Mouse (Mus musculus) bone marrow macrophage, adult 2 months (primary cell): ENCODE data around the gene Cyb561d2.

Source experiments
- CTCF ChIP-seq: IDR thresholded peaks from 2 replicates; pipeline ENCODE4 v1.5.1; 2012; ENCODE audit warnings: low read depth, mild to moderate bottlenecking, low read length, moderate library complexity
- POLR2A ChIP-seq: IDR thresholded peaks from 2 replicates; pipeline ENCODE4 v1.6.1; 2012; ENCODE audit warnings: mild to moderate bottlenecking, low read depth, low read length, borderline replicate concordance

DNA sequence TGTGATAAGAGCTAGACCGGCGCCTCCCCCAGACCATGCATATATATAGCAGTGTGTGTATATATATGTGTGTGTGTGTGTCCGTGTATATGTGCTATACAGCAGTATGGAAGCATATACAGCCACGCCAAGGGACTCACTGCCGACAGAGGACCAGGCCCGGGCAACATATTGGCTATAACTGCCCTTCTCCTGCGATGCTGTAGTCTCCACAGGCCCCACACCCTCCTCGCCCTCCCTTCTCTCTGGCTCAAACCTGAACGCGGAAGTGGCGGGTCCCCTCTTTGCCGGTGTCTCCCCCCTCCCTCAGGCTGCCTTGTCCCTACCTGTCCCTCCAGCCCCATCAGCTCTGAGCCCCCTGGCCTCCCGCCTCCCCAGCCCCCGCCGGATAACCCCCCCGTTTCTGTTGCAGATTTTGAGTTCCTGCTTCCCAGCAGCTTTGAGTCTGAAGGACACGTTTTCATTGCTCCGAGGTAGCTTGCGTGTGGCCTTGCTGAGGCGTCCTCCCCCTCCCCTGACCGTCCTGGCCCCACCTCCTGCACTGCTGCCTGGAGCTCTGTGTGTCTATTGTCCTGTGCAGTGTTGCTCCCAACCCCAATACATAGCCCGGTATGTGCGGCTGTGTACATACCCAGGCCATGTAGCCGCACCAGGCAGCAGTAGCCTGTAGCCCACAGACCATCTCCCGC is 20.1 kb downstream of the Cyb561d2 start:
- TF ChIP-seq CTCF, result no peak
- no peak for TF ChIP-seq POLR2A
